Mouse (Mus musculus) C3H10T1/2 (cell line): ENCODE measurements around the gene Ttc26. TPM values are rescaled to one million over a fixed set of nuclear protein-coding genes. Genes with fewer than 3 reads are reported as not detected.

Experiments used
- polyA plus RNA-seq, 2 experiments: library from polyadenylated mRNA; unstranded; fragments of >200 nt; fragmentation: generic; extraction: Trizol; gene quantifications; one replicate each; pipeline ENCODE4 v1.2.1; 2012; ENCODE audit warnings: missing spikeins in 2 of 2

The Ttc26 gene
- 1 to 10 TPM in 1 of 2 experiments, under 1 TPM in 1; 0.11 to 1.3 TPM for polyA plus RNA-seq

DNA sequence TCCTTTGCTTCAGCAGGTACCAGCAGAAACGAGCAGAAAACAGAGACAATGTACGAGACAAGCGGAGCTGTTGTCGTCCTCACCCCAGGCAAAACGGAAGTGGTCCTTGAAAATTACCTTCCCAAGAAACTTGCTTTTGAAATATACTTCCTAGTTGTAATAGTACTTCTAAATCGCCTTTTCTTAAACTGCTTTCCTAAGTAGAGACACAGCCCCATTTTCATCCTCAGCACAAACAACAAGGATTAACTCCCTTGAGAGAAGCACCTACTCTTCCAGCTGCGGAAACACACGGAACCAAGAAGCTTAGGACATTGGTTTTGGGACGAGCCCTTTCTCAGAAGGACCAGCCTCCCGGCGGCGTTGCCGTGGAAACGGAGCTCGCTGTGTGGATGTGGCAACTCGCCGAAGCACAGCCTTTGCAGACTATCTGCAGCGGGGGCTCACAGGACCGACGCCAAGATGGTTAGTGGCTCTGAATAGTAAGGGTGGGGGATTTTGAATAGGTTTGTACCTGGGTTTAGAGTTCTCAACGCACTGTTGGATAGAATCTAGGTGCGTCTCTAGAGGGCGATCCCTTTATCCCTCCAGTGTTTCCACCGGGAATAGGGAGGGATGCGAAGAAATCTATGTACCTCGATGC, at the start of gene Ttc26:
Ttc26 (plus strand) TSS at position 341 of the 643 bp plus-strand sequence.

DNA sequence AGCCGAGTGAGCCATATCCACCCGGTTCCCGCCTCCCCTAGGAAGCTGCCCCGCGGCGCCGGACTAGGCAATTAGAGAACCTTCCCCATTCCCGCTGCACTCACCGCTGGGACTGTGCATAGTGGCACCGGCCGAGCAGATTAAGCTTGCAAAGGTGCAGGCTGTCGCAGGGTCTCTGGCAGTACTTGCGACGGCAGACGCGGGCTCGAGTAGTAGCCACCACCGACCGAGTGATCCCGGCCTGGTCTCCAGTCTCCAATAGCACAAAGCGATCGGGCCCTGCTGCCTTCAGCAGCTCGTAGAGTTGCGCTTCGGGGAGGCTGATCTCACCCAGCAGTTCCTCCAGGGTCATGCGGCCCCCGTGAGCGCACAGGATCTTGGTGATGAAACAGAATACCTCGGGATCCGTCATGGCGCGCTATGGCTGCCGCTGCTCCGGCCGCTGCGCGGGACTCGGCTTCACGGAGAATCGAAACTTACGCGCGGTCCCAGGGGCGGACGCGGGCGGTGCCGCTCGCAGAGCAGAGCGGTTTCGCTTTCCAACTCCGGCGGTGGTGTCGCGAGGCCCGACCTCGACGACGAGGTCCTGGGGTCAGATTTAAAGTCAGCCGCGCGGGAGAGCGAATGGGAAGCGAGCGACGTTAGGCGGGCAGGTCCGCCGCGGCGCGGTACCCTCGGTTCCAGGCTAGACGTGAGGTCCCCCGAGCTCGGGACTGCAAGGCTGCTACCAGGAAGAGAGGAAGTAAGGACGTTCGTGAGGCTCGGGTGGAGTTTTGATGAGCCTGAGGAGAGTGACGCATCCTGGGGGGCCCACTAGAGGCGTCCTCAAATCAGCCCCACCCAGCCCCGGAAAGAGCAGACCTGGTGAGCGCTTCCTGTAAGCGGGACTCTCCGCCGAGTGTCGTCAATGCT, 27.2 kb upstream of the Ttc26 start, which contains the start of gene Zc3hav1:
Zc3hav1 (minus strand) TSS at position 793 of the 912 bp plus-strand sequence.

DNA sequence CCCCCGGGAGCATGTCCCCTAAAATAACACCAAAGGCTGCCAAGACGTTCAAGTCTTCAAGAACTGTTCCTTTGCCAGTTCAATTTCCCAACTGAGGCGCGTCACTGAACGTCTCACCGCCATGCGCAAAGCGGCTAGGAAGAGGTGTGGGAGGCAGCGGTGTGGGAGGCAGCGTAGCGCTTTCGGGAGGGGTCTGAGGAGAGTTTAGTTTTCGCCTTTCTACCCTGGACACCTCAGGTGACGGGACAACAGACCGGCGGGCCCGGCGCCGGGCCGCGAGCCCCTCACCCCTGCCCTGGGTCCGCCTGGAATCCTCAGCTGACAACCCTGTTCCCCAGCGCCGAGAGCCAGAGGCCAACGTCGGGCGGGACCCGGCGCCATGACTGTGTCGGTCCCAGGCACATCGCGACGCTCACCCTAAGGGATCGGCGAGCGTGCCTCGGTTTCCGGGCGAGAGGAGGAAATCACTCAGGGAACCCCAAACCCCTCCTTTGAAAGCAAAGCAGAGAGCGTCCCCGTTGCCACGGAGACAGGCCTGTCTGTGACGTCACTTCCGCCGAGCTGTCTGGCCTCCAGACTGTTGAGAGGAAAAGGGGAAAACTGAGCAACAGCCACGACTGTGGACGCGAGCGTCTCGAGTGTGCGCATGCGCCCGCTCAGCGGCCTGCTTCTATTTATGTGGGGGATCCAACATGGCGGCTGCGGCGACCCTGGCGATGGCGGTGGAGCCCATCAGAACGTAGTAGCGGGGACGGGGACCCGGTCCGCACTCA, 52.2 kb downstream of the Ttc26 start, which contains the start of gene Ubn2:
Ubn2 (plus strand) TSS at position 690 of the 773 bp plus-strand sequence.

Other genes starting within 250 kb of the Ttc26 start
- 1 to 10 TPM in 1 of 2 experiments, under 1 TPM in 1; 0.97 to 6.4 TPM for gene D630045J12Rik, start 127.5 kb upstream of the Ttc26 start, polyA plus RNA-seq
- 1 to 10 TPM in 1 of 2 experiments, under 1 TPM in 1; 0.33 to 1.9 TPM for gene Zc3hav1l, start 82.2 kb upstream of the Ttc26 start, polyA plus RNA-seq
- 10 to 100 TPM in 1 of 2 experiments, 1 to 10 TPM in 1; 2.4 to 15.5 TPM for gene Zc3hav1, start 26.9 kb upstream of the Ttc26 start, polyA plus RNA-seq
- 1 to 10 TPM in 1 of 2 experiments, under 1 TPM in 1; 0.39 to 2.8 TPM for gene Ubn2, start 52.5 kb downstream of the Ttc26 start, polyA plus RNA-seq
- gene Fmc1, start 152.0 kb downstream of the Ttc26 start, polyA plus RNA-seq: 100 to 1,000 TPM; 116 to 151 TPM
- gene Luc7l2, start 169.9 kb downstream of the Ttc26 start, polyA plus RNA-seq: 10 to 100 TPM in 1 of 2 experiments, 1 to 10 TPM in 1; 3.3 to 20.4 TPM